Mouse (Mus musculus): ENCODE measurements around the gene Capn6.

Capn6 gene

DNA sequence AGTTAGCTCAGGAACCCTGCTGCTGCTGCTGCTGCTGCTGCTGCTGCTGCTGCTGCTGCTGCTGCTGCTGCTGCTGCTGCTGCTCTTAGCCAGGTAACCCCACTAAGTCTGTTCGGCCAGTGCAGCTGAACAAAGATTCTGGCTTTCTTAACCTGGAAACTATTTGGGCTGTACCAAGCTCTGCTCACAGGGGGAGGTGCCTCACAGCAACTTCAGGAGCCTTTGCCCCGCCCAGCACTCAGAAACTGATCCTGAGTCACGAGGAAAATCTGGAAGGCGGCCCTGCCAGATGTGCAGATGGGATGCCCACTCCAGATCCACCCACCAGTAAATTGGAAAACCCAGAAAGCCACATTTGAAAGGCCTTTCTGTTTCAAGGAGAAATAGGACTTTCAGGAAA lies at the start of gene Capn6:
Capn6 (minus strand) TSS at position 203 of the 400 bp plus-strand sequence.
- DNase-seq (ENCODE audit: low spot score): no peak

DNA sequence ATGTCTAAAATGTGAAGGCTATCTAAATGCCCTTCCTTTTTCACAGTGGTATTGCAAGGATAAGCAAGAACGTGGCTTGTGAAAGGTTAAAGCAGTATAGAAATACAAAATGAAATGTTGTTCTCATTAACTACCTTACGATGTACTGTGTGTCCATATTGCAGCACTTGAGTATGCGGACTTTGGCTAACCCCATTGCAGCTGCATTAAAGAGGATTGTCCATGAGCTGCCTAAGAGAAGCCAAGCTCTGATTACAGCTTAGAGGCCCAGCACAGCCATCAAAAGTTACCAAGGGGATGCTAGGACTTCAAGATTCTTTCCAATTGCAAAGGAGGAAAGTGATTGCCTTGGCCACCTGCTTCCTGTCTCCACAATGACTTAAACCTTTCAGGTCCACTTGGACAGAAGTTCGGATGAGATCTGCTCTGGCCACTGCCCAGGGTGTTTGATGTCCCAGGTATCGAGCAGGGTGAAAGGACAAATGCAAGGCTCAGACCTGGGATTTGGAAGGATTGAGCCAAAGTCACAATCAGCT lies 40.0 kb upstream of the Capn6 start:
- DNase-seq (ENCODE audit: low spot score): no peak

DNA sequence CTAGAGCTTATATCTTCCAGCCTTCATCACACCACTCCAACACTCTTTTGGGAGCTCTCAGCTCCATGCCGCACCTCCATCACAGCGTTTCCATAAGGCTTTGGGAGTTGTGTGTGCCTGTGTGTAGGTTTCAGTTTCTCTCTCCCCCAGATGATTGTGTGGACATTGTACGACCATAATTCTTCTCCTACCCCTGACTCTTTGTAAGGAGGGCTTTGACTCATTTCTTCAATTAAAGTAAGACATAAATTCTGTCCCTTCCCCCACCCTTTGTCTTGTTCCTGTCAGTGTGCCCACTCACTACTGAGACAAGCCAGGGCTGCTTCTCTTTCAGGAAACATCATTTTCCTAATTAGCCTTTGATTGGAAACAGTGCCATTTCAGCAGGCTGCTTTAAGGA lies 24.1 kb upstream of the Capn6 start:
- DNase-seq (ENCODE audit: low spot score): no peak

DNA sequence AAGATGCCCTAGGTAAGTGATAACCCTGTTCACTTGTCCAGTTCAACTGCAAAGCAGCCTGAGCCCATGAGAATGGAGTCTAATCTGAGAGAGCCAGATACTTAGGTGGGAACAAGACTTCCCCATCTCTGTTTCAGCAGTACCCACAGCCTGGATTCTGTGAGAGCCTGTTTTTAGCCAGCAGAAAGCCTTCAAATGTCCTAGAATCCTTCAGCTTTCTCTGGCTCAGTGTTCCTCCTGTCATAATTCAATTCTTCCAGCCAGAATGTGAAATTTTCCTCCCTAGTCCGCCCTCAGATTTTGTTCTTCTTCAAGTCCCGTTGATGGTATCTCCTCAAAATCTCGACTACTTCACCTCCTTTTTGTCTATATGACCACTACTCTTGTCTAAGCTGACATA lies 22.8 kb upstream of the Capn6 start:
- no peak for DNase-seq (ENCODE audit: low spot score)

DNA sequence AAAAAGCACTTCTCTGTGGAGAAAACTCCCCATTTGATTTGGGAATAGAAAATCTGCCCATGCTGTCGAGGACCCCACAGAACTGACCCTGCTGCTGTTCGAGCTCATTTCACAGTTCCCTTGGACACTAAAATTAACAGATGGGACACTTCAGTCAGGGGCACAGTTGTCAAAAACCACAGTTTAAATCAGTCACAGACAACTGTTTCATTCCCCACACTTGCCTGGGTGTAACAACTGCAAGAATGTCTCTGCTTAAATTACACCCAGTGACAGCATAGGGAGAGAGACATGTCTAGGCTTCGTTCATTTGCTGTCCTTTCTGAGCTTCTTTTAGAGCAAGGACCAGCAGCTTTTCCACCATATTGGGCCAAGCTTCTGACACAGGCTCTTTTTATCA lies 19.4 kb upstream of the Capn6 start:
- no peak for DNase-seq (ENCODE audit: low spot score)

DNA sequence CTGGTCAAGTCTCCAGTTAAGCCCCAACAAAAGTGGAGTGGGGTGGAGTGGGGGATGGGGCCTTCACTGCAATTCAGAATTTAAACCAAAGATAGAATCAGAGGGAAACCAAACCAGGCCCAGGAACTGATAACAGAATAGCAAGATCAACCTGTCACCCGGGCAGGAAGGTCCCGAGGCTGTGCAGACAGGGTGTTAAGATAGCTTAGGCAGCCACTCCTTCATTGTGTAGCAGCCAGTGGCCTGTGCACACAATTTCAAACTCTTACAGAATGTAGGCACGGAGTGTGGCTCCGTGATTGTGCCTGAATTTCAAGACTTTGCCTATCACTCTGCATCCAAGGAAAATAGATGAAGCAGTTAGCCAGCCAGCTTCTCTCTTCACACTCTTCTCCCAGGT lies 693 bp downstream of the Capn6 start:
- DNase-seq (ENCODE audit: low spot score): no peak

DNA sequence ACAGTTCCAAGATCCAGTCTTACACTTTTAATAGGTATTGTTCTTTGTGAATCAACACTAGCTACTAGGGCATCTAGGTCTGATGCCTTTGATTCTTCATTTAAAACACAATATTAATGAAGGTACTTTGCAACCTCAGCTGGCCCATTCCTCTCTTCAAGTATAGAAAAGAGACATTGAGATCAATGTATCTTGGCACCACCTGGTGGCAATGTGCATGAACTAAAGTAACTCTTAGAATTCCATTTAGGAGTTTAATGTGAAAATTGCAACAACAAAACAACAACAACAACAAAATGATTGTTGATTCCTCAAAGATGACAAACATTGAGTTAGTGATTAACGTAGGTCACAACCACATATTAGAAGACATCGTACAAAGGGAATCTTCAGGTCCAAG lies 8.3 kb downstream of the Capn6 start:
- peak; percentile 2 for DNase-seq (ENCODE audit: low spot score)

DNA sequence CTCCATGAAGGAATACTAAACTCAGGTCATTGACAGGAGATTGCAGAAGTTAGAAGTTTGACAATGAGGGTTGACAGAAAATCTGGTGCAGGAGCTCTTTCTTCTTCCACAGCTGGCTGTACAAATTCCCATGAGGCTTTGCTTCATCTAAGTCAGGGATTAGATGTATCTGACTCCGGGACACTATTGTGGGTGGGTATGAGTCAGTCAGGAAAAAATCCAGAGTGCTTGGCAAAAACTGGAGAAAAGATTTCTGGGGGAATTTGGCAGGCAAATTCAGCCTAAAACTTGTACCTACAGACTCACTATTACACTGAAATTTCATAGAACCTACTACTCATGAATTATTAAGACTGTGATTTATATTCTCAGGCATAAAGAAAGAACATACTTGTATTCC lies 11.3 kb downstream of the Capn6 start:
- DNase-seq (ENCODE audit: low spot score): no peak

DNA sequence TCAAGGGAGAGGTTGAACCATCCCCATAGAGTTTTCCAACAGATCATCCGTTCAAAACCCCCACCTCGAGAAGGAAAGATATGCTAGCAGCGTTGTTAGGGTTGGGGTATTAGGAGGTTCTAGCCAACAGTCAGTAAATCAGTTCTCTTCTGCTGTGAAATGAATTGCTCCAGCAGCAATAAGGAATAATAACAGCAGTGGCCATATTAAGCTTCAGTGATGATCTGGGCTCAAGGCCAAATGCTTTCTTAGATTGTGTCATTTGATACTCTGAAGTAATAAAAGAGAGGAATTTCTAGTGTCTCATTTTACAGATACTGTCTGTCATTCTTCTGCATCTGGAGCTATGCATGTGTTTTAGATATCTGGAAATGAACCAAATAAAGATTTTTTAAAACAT lies 64.7 kb downstream of the Capn6 start:
- DNase-seq (ENCODE audit: low spot score): no peak

Measured in retina, embryonic 14.5 days (tissue).